Mouse (Mus musculus) testis, adult 2 months (tissue): Measurements from ENCODE around the gene Olfr155. TPM values are rescaled to one million over a fixed set of nuclear protein-coding genes. Genes with fewer than 3 reads are reported as not detected.

ENCODE experiments used
- H3K27ac ChIP-seq: fragments of 200-500 bp; 2 replicates; pipeline ENCODE4 v1.5.1; 2012; ENCODE audit warnings: low read depth, low read length; ENCODE audit not compliant: control insufficient read depth, insufficient read depth
- H3K27me3 ChIP-seq: fragments of 200-500 bp; 2 replicates; pipeline ENCODE4 v1.6.1; 2012; ENCODE audit warnings: mild to moderate bottlenecking, low read length, moderate library complexity; ENCODE audit not compliant: control insufficient read depth, insufficient read depth
- H3K36me3 ChIP-seq: fragments of 200-500 bp; 2 replicates; pipeline ENCODE4 v1.6.1; 2012; ENCODE audit warnings: mild to moderate bottlenecking, low read length; ENCODE audit not compliant: control insufficient read depth, insufficient read depth
- H3K4me1 ChIP-seq: fragments of 200-500 bp; 2 replicates; pipeline ENCODE4 v1.6.1; 2012; ENCODE audit warnings: low read length; ENCODE audit not compliant: control insufficient read depth, insufficient read depth
- H3K4me3 ChIP-seq: fragments of 200-500 bp; 2 replicates; pipeline ENCODE4 v1.5.1; 2012; ENCODE audit warnings: low read depth, mild to moderate bottlenecking, low read length, moderate library complexity, mixed read lengths; ENCODE audit not compliant: control insufficient read depth
- CTCF ChIP-seq: fragments of 200-500 bp; IDR thresholded peaks from 2 replicates; pipeline ENCODE4 v1.5.1; 2012; ENCODE audit warnings: low read depth, mild to moderate bottlenecking, inconsistent platforms, low read length, moderate library complexity; ENCODE audit not compliant: control insufficient read depth, insufficient read depth, insufficient replicate concordance
- POLR2A ChIP-seq: fragments of 200-500 bp; IDR thresholded peaks from 2 replicates; pipeline ENCODE4 v1.6.1; 2012; ENCODE audit warnings: low read depth, mild to moderate bottlenecking, inconsistent platforms, low read length, moderate library complexity; ENCODE audit not compliant: control insufficient read depth
- polyA plus RNA-seq: library from polyadenylated mRNA; depleted of rRNA; stranded (reverse); fragments of >200 nt; gene quantifications from 2 replicates; pipeline ENCODE4 v1.2.3, GENCODE M21; 2012

Olfr155 gene
- polyA plus RNA-seq, 1 experiment = not detected

- Histone ChIP-seq H3K27ac (no peak overlapping the region), H3K4me3 (no peak overlapping the region), H3K36me3 (no peaks in the 10 kb centered on the region), H3K4me1 (peaks cover 13% of the 10 kb centered on the region), H3K27me3 (no peaks in the 10 kb centered on the region)
- no peak for TF ChIP-seq POLR2A
- TF ChIP-seq CTCF = no peak
Measured at GRCm38 (mm10) chr4:43874501-43874900, 23.1 kb downstream of the Olfr155 start.

- TF ChIP-seq POLR2A = peak; percentile 74
- no peak for TF ChIP-seq CTCF
- H3K27ac ChIP-seq = peak within 1 kb of the TSS; percentile 92
- H3K27me3 ChIP-seq = no peaks in the 10 kb centered on the region
- no peaks in the 10 kb centered on the region for H3K36me3 ChIP-seq
- peak within 1 kb of the TSS; percentile 99 for H3K4me3 ChIP-seq
- peaks cover 13% of the 10 kb centered on the region for H3K4me1 ChIP-seq
Measured at GRCm38 (mm10) chr4:43875160-43875918, 24.0 kb downstream of the Olfr155 start, which contains the start of gene Reck. TSS of gene Reck (plus strand) at chr4:43875530.

- H3K4me1 ChIP-seq = peaks cover 13% of the 10 kb centered on the region
- H3K27ac ChIP-seq = peak overlapping the region; percentile 92
- no peaks in the 10 kb centered on the region for H3K27me3 ChIP-seq
Measured at GRCm38 (mm10) chr4:43875919-43876411, 24.6 kb downstream of the Olfr155 start.

GRCm38 (mm10) chr4:43877230-43877629, 25.9 kb downstream of the Olfr155 start:
- Histone ChIP-seq H3K27ac (no peak overlapping the region), H3K4me1 (peaks cover 13% of the 10 kb centered on the region), H3K4me3 (no peak overlapping the region), H3K36me3 (no peaks in the 10 kb centered on the region), H3K27me3 (no peaks in the 10 kb centered on the region)
- no peak for TF ChIP-seq CTCF
- TF ChIP-seq POLR2A = no peak

More at GRCm38 (mm10) chr4:43875919-43876411, 24.6 kb downstream of the Olfr155 start:
- Histone ChIP-seq H3K36me3 (no peaks in the 10 kb centered on the region), H3K4me3 (peak overlapping the region; percentile 99)
- TF ChIP-seq POLR2A = no peak
- no peak for TF ChIP-seq CTCF

- no peaks in the 10 kb centered on the region for H3K36me3 ChIP-seq
- TF ChIP-seq POLR2A (no peak), CTCF (no peak)
- no peak overlapping the region for H3K4me3 ChIP-seq
- no peak overlapping the region; the same call in 1 of the 2 replicates for H3K27ac ChIP-seq
- peaks cover 13% of the 10 kb centered on the region for H3K4me1 ChIP-seq
- H3K27me3 ChIP-seq = no peaks in the 10 kb centered on the region
Measured at GRCm38 (mm10) chr4:43878121-43878776, 26.9 kb downstream of the Olfr155 start.

GRCm38 (mm10) chr4:43879566-43879965, 28.2 kb downstream of the Olfr155 start:
- H3K36me3 ChIP-seq = no peaks in the 10 kb centered on the region
- no peak overlapping the region for H3K4me3 ChIP-seq
- no peak for TF ChIP-seq POLR2A
- no peak for TF ChIP-seq CTCF
- H3K27me3 ChIP-seq = no peaks in the 10 kb centered on the region
- peaks cover 11% of the 10 kb centered on the region for H3K4me1 ChIP-seq
- no peak overlapping the region for H3K27ac ChIP-seq

- TF ChIP-seq CTCF (no peak), POLR2A (no peak)
- Histone ChIP-seq H3K36me3 (no peaks in the 10 kb centered on the region), H3K4me3 (no peak overlapping the region), H3K27me3 (no peaks in the 10 kb centered on the region), H3K4me1 (no peaks in the 10 kb centered on the region), H3K27ac (no peak overlapping the region)
Measured at GRCm38 (mm10) chr4:43884196-43884595, 32.8 kb downstream of the Olfr155 start.
